Mouse (Mus musculus): Measurements from ENCODE around the gene Gck. TPM values are rescaled to one million over a fixed set of nuclear protein-coding genes. Genes with fewer than 3 reads are reported as not detected.

The Gck gene
- polyA plus RNA-seq, 1 experiment from 2014 or later = not detected

- WGBS (ENCODE audit: missing documents) = 22% methylated on average over 5 of the region's 5 CpGs
- Histone ChIP-seq H3K36me3 (ENCODE audit: inconsistent target) (no peaks in the 10 kb centered on the region), H3K79me2 (ENCODE audit: inconsistent target) (no peaks in the 10 kb centered on the region), H3K27ac (no peak overlapping the region), H3K4me3 (ENCODE audit: inconsistent target) (no peak overlapping the region)
Observed at GRCm38 (mm10) chr11:5912635-5913034, 37.2 kb downstream of the Gck start.

- 94% methylated on average over 4 of the region's 4 CpGs for WGBS (ENCODE audit: missing documents)
- Histone ChIP-seq H3K36me3 (ENCODE audit: inconsistent target) (no peaks in the 10 kb centered on the region), H3K79me2 (ENCODE audit: inconsistent target) (no peaks in the 10 kb centered on the region), H3K4me3 (ENCODE audit: inconsistent target) (no peak overlapping the region), H3K27ac (no peak overlapping the region)
Observed at GRCm38 (mm10) chr11:5908642-5909041, 41.2 kb downstream of the Gck start.

DNA sequence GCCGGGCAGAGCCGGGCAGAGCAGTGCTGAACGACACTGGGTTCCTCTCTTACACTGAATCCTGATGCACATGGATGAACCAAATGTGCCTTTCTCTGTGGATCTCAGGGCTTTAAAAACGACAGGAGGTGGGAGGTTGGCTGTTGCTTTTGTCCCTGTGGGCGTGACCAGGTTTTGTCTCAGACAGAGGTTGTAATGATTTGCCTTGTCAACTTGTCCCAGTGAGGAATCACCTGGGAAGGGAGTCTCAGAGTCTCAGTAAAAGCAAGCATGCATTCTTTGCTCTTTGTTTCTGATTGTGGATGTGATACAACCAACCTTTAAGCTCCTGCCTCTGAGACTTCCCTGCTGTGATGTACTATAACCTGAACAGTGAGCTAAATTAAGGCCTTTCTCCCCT is 42.8 kb downstream of the Gck start:
- Histone ChIP-seq H3K79me2 (ENCODE audit: inconsistent target) (no peaks in the 10 kb centered on the region), H3K4me3 (ENCODE audit: inconsistent target) (no peak overlapping the region), H3K36me3 (ENCODE audit: inconsistent target) (no peaks in the 10 kb centered on the region), H3K27ac (no peak overlapping the region)
- 75% methylated on average over 5 of the region's 5 CpGs for WGBS (ENCODE audit: missing documents)

- WGBS (ENCODE audit: missing documents) = 81% methylated on average over 10 of the region's 10 CpGs
- Histone ChIP-seq H3K79me2 (ENCODE audit: inconsistent target) (no peaks in the 10 kb centered on the region), H3K27ac (no peak overlapping the region), H3K4me3 (ENCODE audit: inconsistent target) (no peak overlapping the region), H3K36me3 (ENCODE audit: inconsistent target) (no peaks in the 10 kb centered on the region)
Observed at GRCm38 (mm10) chr11:5905778-5906518, 43.9 kb downstream of the Gck start.

DNA sequence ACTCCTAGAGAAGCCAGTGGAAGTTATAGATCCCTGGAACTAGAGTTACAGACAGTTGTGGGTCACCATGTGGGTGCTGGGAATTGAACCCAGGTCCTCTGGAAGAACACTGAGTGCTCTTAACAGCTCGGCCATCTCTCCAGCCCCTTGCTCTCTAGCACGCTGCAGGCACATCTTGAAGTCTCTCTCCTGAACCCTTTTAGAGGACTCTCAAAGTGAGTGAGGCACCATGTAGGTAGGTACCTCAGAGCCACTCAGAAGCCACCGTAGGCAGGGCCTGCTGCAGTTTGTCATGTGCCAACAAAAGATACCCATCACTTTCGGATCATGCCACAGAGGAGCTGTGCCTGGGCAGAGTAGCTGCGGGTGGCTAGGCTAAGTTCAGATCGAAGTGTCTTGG is 45.0 kb downstream of the Gck start:
- WGBS (ENCODE audit: missing documents) = 92% methylated on average over 6 of the region's 6 CpGs
- no peak overlapping the region for H3K27ac ChIP-seq
- H3K36me3 ChIP-seq (ENCODE audit: inconsistent target) = no peaks in the 10 kb centered on the region
- no peaks in the 10 kb centered on the region for H3K79me2 ChIP-seq (ENCODE audit: inconsistent target)
- no peak overlapping the region for H3K4me3 ChIP-seq (ENCODE audit: inconsistent target)

- no peaks in the 10 kb centered on the region for H3K36me3 ChIP-seq (ENCODE audit: inconsistent target)
- WGBS (ENCODE audit: missing documents) = 94% methylated on average over 19 of the region's 19 CpGs
- H3K27ac ChIP-seq = no peak overlapping the region
- H3K4me3 ChIP-seq (ENCODE audit: inconsistent target) = no peak overlapping the region
- no peaks in the 10 kb centered on the region for H3K79me2 ChIP-seq (ENCODE audit: inconsistent target)
Observed at GRCm38 (mm10) chr11:5904357-5904756, 45.5 kb downstream of the Gck start.

DNA sequence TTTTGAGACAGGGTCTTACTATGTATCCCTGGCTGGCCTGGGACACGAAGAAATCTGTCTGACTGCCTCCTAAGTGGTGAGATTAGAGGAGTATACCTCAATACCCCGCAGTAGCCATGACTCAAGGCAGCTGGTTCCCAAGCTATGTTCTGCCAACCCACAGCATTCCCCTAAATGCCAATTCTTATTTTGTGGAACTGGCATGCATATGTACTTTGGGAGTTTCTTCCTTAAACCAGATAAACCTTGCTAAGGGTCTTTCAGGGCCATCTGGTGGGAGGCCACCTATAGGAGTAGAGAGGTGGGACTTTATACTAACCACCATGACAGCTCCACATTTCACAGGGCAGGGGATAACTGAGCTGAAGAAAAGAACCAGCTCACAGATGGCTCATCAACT is 46.0 kb downstream of the Gck start:
- Histone ChIP-seq H3K36me3 (ENCODE audit: inconsistent target) (no peaks in the 10 kb centered on the region), H3K4me3 (ENCODE audit: inconsistent target) (no peak overlapping the region), H3K27ac (no peak overlapping the region), H3K79me2 (ENCODE audit: inconsistent target) (no peaks in the 10 kb centered on the region)
- 87% methylated on average over 2 of the region's 2 CpGs for WGBS (ENCODE audit: missing documents)

DNA sequence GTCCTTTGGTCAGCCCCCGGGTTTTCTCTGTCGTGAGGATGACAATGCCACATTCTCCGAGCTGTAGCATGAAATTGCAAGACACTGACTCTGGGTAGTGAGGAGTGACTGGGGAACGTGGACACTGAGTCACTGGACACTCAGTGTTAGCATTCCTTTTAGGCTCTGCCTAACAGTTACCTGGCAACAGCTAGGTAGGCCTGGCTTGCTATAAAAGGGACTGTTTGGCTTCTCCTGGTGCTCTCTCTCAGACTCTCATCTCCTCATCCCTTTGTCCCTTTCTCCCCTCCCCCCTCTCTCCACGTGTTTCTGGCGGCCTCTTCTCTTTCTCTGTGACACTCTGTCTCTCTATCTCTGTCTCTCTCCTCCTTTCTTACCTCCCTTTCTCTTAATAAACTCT is 47.5 kb downstream of the Gck start:
- Histone ChIP-seq H3K4me3 (ENCODE audit: inconsistent target) (no peak overlapping the region), H3K27ac (no peak overlapping the region), H3K36me3 (ENCODE audit: inconsistent target) (no peaks in the 10 kb centered on the region), H3K79me2 (ENCODE audit: inconsistent target) (no peaks in the 10 kb centered on the region)
- WGBS (ENCODE audit: missing documents) = 52% methylated on average over 6 of the region's 6 CpGs

- Histone ChIP-seq H3K79me2 (ENCODE audit: inconsistent target) (no peaks in the 10 kb centered on the region), H3K27ac (no peak overlapping the region), H3K36me3 (ENCODE audit: inconsistent target) (no peaks in the 10 kb centered on the region), H3K4me3 (ENCODE audit: inconsistent target) (no peak overlapping the region)
- WGBS (ENCODE audit: missing documents) = 30% methylated on average over 32 of the region's 32 CpGs
Observed at GRCm38 (mm10) chr11:5901950-5902349, 47.9 kb downstream of the Gck start.

- H3K27ac ChIP-seq = no peak overlapping the region
- H3K79me2 ChIP-seq (ENCODE audit: inconsistent target) = no peaks in the 10 kb centered on the region
- H3K36me3 ChIP-seq (ENCODE audit: inconsistent target) = no peaks in the 10 kb centered on the region
- 65% methylated on average over 3 of the region's 3 CpGs for WGBS (ENCODE audit: missing documents)
- H3K4me3 ChIP-seq (ENCODE audit: inconsistent target) = no peak overlapping the region
Observed at GRCm38 (mm10) chr11:5901320-5901719, 48.6 kb downstream of the Gck start.

- 89% methylated on average over 10 of the region's 10 CpGs for WGBS (ENCODE audit: missing documents)
- Histone ChIP-seq H3K36me3 (ENCODE audit: inconsistent target) (no peaks in the 10 kb centered on the region), H3K27ac (no peak overlapping the region), H3K4me3 (ENCODE audit: inconsistent target) (no peak overlapping the region), H3K79me2 (ENCODE audit: inconsistent target) (no peaks in the 10 kb centered on the region)
Observed at GRCm38 (mm10) chr11:5899286-5899685, 50.6 kb downstream of the Gck start.

GRCm38 (mm10) chr11:5898531-5898930 is 51.4 kb downstream of the Gck start, which contains the start of gene Myl7:
Gene Myl7 (minus strand): TSS chr11:5898782.
- 77% methylated on average over 5 of the region's 5 CpGs for WGBS (ENCODE audit: missing documents)
- no peak within 1 kb of the TSS for H3K4me3 ChIP-seq (ENCODE audit: inconsistent target)
- no peaks in the 10 kb centered on the region for H3K36me3 ChIP-seq (ENCODE audit: inconsistent target)
- no peaks in the 10 kb centered on the region for H3K79me2 ChIP-seq (ENCODE audit: inconsistent target)
- no peak within 1 kb of the TSS for H3K27ac ChIP-seq

- Histone ChIP-seq H3K4me3 (ENCODE audit: inconsistent target) (no peak overlapping the region), H3K36me3 (ENCODE audit: inconsistent target) (no peaks in the 10 kb centered on the region)
- 19% methylated on average over 10 of the region's 10 CpGs for WGBS (ENCODE audit: missing documents)
Observed at GRCm38 (mm10) chr11:5897839-5898238, 52.0 kb downstream of the Gck start.

GRCm38 (mm10) chr11:5897230-5897629 is 52.7 kb downstream of the Gck start:
- Histone ChIP-seq H3K27ac (no peak overlapping the region), H3K79me2 (ENCODE audit: inconsistent target) (no peaks in the 10 kb centered on the region), H3K4me3 (ENCODE audit: inconsistent target) (no peak overlapping the region), H3K36me3 (ENCODE audit: inconsistent target) (no peaks in the 10 kb centered on the region)
- WGBS (ENCODE audit: missing documents) = 25% methylated on average over 14 of the region's 16 CpGs

More at GRCm38 (mm10) chr11:5897839-5898238, 52.0 kb downstream of the Gck start:
- Histone ChIP-seq H3K79me2 (ENCODE audit: inconsistent target) (no peaks in the 10 kb centered on the region), H3K27ac (no peak overlapping the region)

DNA sequence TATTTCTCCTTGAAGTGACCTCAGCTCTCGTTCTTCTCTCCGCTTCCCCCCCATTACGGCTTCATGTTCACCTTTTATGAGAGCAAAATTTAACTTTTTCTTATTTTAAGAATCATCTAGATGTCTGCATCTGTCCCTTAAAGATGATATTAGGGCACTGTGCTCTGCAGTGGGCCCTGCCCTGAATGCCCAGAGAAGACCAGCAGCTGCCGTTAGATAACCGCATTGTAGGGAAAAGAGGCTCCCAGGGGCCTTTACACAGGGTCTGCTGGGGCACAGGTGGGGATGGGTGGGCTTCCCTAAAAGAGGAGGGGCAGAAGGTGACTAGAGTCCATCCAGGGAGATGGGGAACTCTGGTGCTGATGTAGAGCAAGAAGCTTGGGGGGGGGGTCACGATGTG is 56.1 kb downstream of the Gck start:
- Histone ChIP-seq H3K4me3 (ENCODE audit: inconsistent target) (no peak overlapping the region), H3K36me3 (ENCODE audit: inconsistent target) (no peaks in the 10 kb centered on the region), H3K27ac (no peak overlapping the region), H3K79me2 (ENCODE audit: inconsistent target) (no peaks in the 10 kb centered on the region)
- WGBS (ENCODE audit: missing documents) = 85% methylated on average over 6 of the region's 6 CpGs

Data from macrophage (primary cell).